Comparison of ENCODE assay signal across 29 mouse cellular contexts in the genomic region with DNA sequence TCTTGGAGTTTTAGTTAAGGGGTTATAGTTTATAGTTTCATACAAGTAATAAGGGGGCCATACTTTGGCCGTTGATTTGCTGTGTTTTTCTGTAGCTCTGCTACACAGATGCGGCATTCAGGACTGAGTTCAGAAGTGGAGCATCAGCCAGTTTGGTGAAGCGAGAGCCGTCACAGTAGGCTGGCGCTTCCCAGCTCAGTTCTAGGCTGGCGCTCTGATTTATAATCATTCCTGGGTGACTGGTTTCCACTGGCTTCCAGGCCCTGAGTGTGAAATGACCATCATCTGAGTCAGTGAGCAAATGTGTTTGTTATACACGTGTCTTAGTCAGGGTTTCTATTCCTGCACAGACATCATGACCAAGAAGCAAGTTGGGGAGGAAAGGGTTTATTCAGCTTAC.
"Had no signal": no experiment of that assay in that cellular context is flagged by ENCODE, and none has a peak within 500 bp of the region (broad histone marks: within the 10 kb centered on the region; RNA-seq: fewer than 3 reads in every experiment).

No protein-coding gene starts in this region.

- H3K4me2 ChIP-seq: heart, embryonic 11.5 days; heart, embryonic 13.5 days; heart, embryonic 15.5 days; hindbrain, embryonic 12.5 days; hindbrain, embryonic 14.5 days; intestine, embryonic 15.5 days; limb, embryonic 12.5 days; liver, embryonic 11.5 days; liver, embryonic 13.5 days; liver, embryonic 15.5 days had no signal

- DNase-seq: gastrocnemius, postnatal 10 days; gastrocnemius, postnatal 25 days; heart, adult 2 months; heart, postnatal 14 days; heart, postnatal 4 days; kidney, adult 18-20 months; kidney, adult 8-10 months; kidney, postnatal 14 days; kidney, postnatal 4 days; liver; liver, embryonic 13.5 days; liver, postnatal 0 days had no signal

- H3K9me3 ChIP-seq: heart, embryonic 13.5 days; heart, embryonic 15.5 days; hindbrain, embryonic 10.5 days; hindbrain, embryonic 12.5 days; intestine, embryonic 15.5 days; limb, embryonic 10.5 days; limb, embryonic 12.5 days; liver, embryonic 13.5 days; liver, embryonic 15.5 days had no signal

- H3K27ac ChIP-seq: heart, adult 2 months; heart, embryonic 13.5 days; heart, embryonic 15.5 days; hindbrain, embryonic 10.5 days; hindbrain, embryonic 12.5 days; hindbrain, embryonic 14.5 days; intestine, embryonic 15.5 days; kidney, postnatal 0 days; layer of hippocampus, adult 2 months; left cerebral cortex, adult 2 months; limb, embryonic 10.5 days; limb, embryonic 12.5 days; liver, embryonic 13.5 days; liver, embryonic 15.5 days had no signal

- H3K27me3 ChIP-seq: heart, embryonic 13.5 days; heart, embryonic 15.5 days; hindbrain, embryonic 12.5 days; intestine, embryonic 15.5 days; limb, embryonic 12.5 days; liver, embryonic 13.5 days; liver, embryonic 15.5 days had no signal

- H3K4me1 ChIP-seq: hindbrain, embryonic 10.5 days; hindbrain, embryonic 12.5 days; intestine, embryonic 15.5 days; limb, embryonic 10.5 days; limb, embryonic 12.5 days; liver, embryonic 13.5 days; liver, embryonic 15.5 days had no signal

- H3K4me3 ChIP-seq: heart, adult 2 months; heart, embryonic 13.5 days; heart, embryonic 15.5 days; hindbrain, embryonic 10.5 days; hindbrain, embryonic 12.5 days; intestine, embryonic 15.5 days; layer of hippocampus, adult 2 months; left cerebral cortex, adult 2 months; limb, embryonic 10.5 days; limb, embryonic 12.5 days; liver, embryonic 13.5 days; liver, embryonic 15.5 days had no signal

- ATAC-seq: hindbrain, embryonic 16.5 days; inflammation-experienced regulatory T-cells, adult 6 months; intestine, embryonic 15.5 days; intestine, postnatal 0 days; liver, postnatal 0 days had no signal

- H3K9ac ChIP-seq: heart, embryonic 13.5 days; heart, embryonic 15.5 days; hindbrain, embryonic 12.5 days; hindbrain, embryonic 14.5 days; intestine, embryonic 15.5 days; limb, embryonic 12.5 days; liver, embryonic 13.5 days; liver, embryonic 15.5 days; liver, postnatal 0 days had no signal
